Mouse (Mus musculus) forebrain, postnatal 0 days (tissue): ENCODE data around the gene Ltbp1. TPM values are rescaled to one million over a fixed set of nuclear protein-coding genes. Genes with fewer than 3 reads are reported as not detected.

Experiments used
- ATAC-seq: fragments of 200-750 bp; cut with Nextera tagmentation; 2 replicates; pipeline ENCODE4 v1.8.0; 2017; ENCODE audit warnings: mild to moderate bottlenecking, moderate library complexity
- DNase-seq: peaks from one replicate; pipeline ENCODE4 v3.0.0-alpha.2; 2015
- H3K27ac ChIP-seq: fragments of 300-500 bp; sonication (generic); 2 replicates; pipeline ENCODE4 v1.5.1; 2014; ENCODE audit warnings: low read depth, mild to moderate bottlenecking, antibody characterized with exemption, low read length, moderate library complexity, mixed read lengths
- H3K27me3 ChIP-seq: fragments of 300-500 bp; sonication (generic); 2 replicates; pipeline ENCODE4 v1.6.1; 2014; ENCODE audit warnings: mild to moderate bottlenecking, low read length, mixed read lengths; ENCODE audit not compliant: insufficient read depth
- H3K36me3 ChIP-seq: fragments of 300-500 bp; sonication (generic); 2 replicates; pipeline ENCODE4 v1.6.1; 2014; ENCODE audit warnings: mild to moderate bottlenecking, moderate library complexity; ENCODE audit not compliant: insufficient read depth
- H3K4me1 ChIP-seq: fragments of 300-500 bp; sonication (generic); 2 replicates; pipeline ENCODE4 v1.6.1; 2014; ENCODE audit warnings: antibody characterized with exemption; ENCODE audit not compliant: insufficient read depth
- H3K4me2 ChIP-seq: fragments of 300-500 bp; sonication (generic); 2 replicates; pipeline ENCODE4 v1.6.1; 2014; ENCODE audit warnings: low read depth, mild to moderate bottlenecking, moderate library complexity
- H3K4me3 ChIP-seq: fragments of 300-500 bp; sonication (generic); 2 replicates; pipeline ENCODE4 v1.5.1; 2014; ENCODE audit warnings: low read depth, low read length, mixed read lengths
- H3K9ac ChIP-seq: fragments of 300-500 bp; sonication (generic); 2 replicates; pipeline ENCODE4 v1.6.1; 2014; ENCODE audit warnings: mild to moderate bottlenecking
- H3K9me3 ChIP-seq: fragments of 300-500 bp; sonication (generic); 2 replicates; pipeline ENCODE4 v1.6.1; 2016; ENCODE audit warnings: low read length
- CTCF ChIP-seq: sonication (generic); IDR thresholded peaks from 2 replicates; pipeline ENCODE4 v1.5.1; 2016; ENCODE audit warnings: antibody characterized with exemption, control low read depth, low read depth
- WGBS: fragments of 180-500 bp; shearing (Covaris S2); extraction: QIAGEN DNeasy Blood & Tissue Kit; methylation state at CpG from one replicate; pipeline ENCODE4 v1.1.7; 2014; 5-methylcytosine and 5-hydroxymethylcytosine counted together
- polyA plus RNA-seq: library from polyadenylated mRNA; unstranded; fragments of >200 nt; fragmentation: Nextera tagmentation; extraction: Ambion mirVana; gene quantifications from 2 replicates; pipeline ENCODE4 v1.2.1, GENCODE M21; 2015
- total RNA-seq: library from RNA; depleted of rRNA; stranded (reverse); fragments of >200 nt; gene quantifications from 2 replicates; pipeline ENCODE4 v1.2.3, GENCODE M21; 2014

The Ltbp1 gene
- total and polyA plus RNA-seq, 2 experiments from 2014 or later = 1.5 to 5.2 TPM

DNA sequence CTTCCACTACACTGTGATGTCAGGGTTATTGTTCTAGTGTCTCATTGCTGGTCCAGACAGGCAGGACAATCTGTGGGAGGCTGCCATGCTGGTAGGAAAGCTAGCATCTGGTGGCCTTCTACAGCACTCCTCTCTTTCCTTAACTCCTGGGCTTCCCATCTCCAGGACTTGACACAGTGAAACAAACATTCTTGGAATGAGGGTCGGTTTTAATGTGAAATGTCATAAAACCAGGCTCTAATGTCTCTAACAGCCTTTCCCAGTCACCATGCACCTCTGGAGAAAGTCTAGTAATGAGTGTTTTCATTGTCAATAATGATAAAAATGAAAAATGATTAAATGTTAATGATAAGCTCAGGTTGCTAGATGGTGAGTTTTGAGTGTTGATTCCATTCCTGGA, 237.9 kb downstream of the Ltbp1 start:
- TF ChIP-seq CTCF = no peak
- H3K9me3 ChIP-seq = no peaks in the 10 kb centered on the region
- no peak overlapping the region for H3K4me2 ChIP-seq
- ATAC-seq (no peak), DNase-seq (no peak)
- no peak overlapping the region for H3K27ac ChIP-seq
- H3K27me3 ChIP-seq = no peaks in the 10 kb centered on the region
- 85% methylated on average over 1 of the region's 1 CpGs for WGBS
- no peaks in the 10 kb centered on the region for H3K4me1 ChIP-seq
- no peak overlapping the region for H3K4me3 ChIP-seq
- no peak overlapping the region for H3K9ac ChIP-seq
- H3K36me3 ChIP-seq = no peaks in the 10 kb centered on the region

DNA sequence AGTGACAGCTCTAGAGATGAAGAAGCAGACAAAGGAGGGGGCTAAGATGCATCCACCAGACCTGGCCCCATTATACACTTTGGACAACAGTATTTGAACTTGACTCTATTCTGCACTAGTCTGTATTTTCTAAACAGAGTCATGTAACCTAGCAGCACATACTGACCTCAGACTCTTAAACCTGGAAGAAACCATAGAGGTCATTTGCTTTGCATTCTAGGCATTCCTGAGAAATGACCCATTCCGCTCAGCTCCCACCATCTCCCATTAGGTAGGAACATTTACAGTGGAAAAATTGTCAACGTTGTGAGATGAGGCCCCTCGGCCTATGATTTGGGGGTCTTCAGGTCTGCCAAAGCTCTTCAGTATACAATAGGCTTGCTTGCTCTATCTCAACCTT, 238.8 kb downstream of the Ltbp1 start:
- Histone ChIP-seq H3K9ac (no peak overlapping the region), H3K27ac (no peak overlapping the region), H3K4me3 (no peak overlapping the region), H3K4me1 (no peaks in the 10 kb centered on the region), H3K4me2 (no peak overlapping the region), H3K27me3 (no peaks in the 10 kb centered on the region), H3K36me3 (no peaks in the 10 kb centered on the region), H3K9me3 (no peaks in the 10 kb centered on the region)
- TF ChIP-seq CTCF = no peak
- 94% methylated on average over 3 of the region's 3 CpGs for WGBS
- ATAC-seq = no peak
- no peak for DNase-seq

DNA sequence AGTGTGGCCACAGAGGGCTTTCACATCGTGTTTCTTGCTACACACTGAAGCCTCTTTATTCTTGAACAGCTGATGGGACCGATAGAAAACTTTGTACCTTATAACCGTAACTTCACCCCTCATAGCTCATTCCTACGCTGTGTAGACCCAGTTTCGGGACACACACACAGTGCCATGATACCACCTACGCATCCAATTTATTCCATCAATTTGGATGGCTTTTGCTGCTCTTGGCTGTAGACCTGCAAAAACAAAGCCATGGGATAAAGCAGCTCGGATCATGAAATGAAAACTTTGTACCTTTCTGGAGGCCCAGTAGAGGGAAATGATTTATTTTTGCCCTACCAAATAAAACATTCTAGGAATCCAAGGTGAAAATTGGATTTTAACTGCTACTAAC, 239.7 kb downstream of the Ltbp1 start:
- no peak for ATAC-seq
- TF ChIP-seq CTCF = no peak
- no peaks in the 10 kb centered on the region for H3K36me3 ChIP-seq
- H3K4me1 ChIP-seq = no peaks in the 10 kb centered on the region
- H3K4me3 ChIP-seq = no peak overlapping the region
- H3K9me3 ChIP-seq = no peaks in the 10 kb centered on the region
- H3K27me3 ChIP-seq = no peaks in the 10 kb centered on the region
- H3K27ac ChIP-seq = no peak overlapping the region
- WGBS = 94% methylated on average over 7 of the region's 7 CpGs
- no peak overlapping the region for H3K9ac ChIP-seq
- DNase-seq = no peak
- H3K4me2 ChIP-seq = no peak overlapping the region

DNA sequence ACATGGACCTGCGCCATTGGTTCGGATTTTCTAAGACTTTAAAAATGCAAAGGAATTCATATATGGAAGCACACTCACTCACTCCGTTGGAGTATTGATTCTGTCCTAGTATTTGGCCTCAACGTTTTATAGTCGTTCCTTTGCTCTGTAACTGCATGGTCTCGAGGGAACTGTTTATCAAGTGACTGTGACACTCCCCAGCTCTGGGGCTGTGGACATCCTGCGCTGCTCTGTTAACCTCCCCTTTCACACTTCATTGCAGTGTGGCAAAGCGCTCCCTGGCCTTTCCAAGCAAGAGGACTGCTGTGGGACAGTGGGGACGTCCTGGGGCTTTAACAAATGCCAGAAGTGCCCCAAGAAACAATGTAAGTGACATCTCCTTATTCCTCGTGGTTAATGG, 243.3 kb downstream of the Ltbp1 start:
- TF ChIP-seq CTCF = no peak
- Histone ChIP-seq H3K27ac (no peak overlapping the region), H3K4me2 (no peak overlapping the region), H3K9me3 (no peaks in the 10 kb centered on the region), H3K27me3 (no peaks in the 10 kb centered on the region), H3K36me3 (no peaks in the 10 kb centered on the region), H3K4me1 (no peaks in the 10 kb centered on the region), H3K4me3 (no peak overlapping the region), H3K9ac (no peak overlapping the region)
- ATAC-seq (no peak), DNase-seq (no peak)
- WGBS = 72% methylated on average over 10 of the region's 10 CpGs

DNA sequence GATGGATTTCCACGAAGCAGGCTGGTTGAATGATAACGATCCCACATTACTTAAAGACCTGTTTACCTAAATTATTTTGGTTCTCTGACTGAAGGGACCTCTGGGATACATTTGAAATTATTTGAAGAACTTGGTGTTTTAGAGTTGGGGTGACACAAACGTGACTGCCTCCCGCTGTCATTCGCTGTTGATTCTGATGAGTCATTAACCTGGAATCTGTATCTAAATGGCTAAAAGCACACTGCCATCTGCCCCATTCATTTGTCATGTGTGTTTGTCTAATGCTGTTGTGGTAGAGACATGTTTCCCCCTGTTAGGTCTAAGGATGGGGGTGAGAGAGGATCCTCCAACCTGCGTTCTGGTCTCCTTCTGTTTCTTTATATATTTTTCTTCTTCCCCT, 245.2 kb downstream of the Ltbp1 start:
- ATAC-seq = no peak
- TF ChIP-seq CTCF = no peak

DNA sequence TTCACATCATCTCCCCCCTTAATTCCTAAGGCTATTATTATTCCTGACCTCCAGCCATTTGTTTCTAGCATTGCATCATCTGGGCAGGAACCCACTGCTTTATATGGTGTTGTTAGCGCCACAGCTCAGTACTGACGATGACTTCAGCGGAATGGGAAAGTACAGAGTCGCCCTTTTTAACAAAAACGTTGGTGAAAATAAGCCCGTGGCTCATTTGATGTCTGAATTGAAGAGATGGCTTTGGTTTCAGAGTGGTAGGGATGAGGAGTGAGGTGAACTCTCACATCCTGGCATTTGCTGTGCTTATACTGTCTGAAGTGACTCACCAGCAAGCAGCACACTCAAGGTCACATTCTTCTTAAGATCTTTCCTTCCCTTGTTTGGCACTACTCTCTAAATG, 245.7 kb downstream of the Ltbp1 start:
- Histone ChIP-seq H3K27ac (no peak overlapping the region), H3K4me1 (no peaks in the 10 kb centered on the region), H3K9me3 (no peaks in the 10 kb centered on the region), H3K4me2 (no peak overlapping the region), H3K4me3 (no peak overlapping the region), H3K9ac (no peak overlapping the region), H3K27me3 (no peaks in the 10 kb centered on the region), H3K36me3 (no peaks in the 10 kb centered on the region)
- ATAC-seq (no peak), DNase-seq (no peak)
- TF ChIP-seq CTCF = no peak
- 80% methylated on average over 6 of the region's 6 CpGs for WGBS

More for the DNA sequence above, 245.2 kb downstream of the Ltbp1 start:
- no peaks in the 10 kb centered on the region for H3K9me3 ChIP-seq
- no peak overlapping the region for H3K4me3 ChIP-seq
- no peak overlapping the region for H3K9ac ChIP-seq
- WGBS = 87% methylated on average over 6 of the region's 6 CpGs
- no peaks in the 10 kb centered on the region for H3K36me3 ChIP-seq
- H3K4me2 ChIP-seq = no peak overlapping the region
- no peak overlapping the region for H3K27ac ChIP-seq
- H3K4me1 ChIP-seq = no peaks in the 10 kb centered on the region
- DNase-seq = no peak
- no peaks in the 10 kb centered on the region for H3K27me3 ChIP-seq

DNA sequence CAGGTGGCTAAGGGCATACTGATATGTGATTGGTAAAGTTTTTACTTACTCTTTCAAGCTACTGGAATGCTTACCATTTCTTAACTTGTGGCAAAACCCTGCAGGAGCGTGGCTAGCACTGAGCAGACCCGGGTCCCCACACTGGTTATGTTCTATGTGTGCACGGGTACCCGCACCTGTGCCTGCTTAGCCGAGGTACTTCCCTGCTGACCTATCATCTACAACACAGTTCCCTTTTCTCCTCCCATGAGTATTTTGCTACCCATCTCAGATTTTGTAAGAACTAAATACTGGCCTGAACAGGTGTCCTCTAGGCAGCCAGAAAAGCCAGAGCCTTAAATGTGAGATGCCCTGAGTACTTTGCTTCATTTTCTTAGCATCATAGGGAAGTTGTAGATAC, 247.2 kb downstream of the Ltbp1 start:
- Histone ChIP-seq H3K4me2 (no peak overlapping the region), H3K9me3 (no peaks in the 10 kb centered on the region), H3K36me3 (no peaks in the 10 kb centered on the region), H3K27me3 (no peaks in the 10 kb centered on the region), H3K27ac (no peak overlapping the region), H3K4me1 (no peaks in the 10 kb centered on the region), H3K4me3 (no peak overlapping the region), H3K9ac (no peak overlapping the region)
- ATAC-seq (no peak), DNase-seq (no peak)
- no peak for TF ChIP-seq CTCF
- 92% methylated on average over 5 of the region's 5 CpGs for WGBS

DNA sequence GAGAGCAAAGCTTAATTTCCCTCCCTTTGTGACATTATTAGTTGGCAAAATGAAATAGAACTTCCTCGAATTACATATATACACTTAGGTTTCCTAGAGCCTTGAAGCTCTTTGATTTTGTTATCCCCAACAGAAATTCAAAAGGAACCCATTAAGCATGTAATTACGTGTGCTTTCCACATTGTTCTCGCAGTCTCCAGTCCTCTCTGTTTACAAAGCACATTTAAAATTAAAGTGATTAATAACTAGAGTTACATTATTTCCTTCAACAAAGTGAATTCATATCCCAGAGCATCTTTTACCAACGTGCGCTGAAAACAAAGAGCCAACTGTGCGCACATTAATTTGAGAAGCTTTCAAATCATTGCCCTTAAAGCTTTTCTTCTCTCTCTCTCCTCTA, 249.5 kb downstream of the Ltbp1 start:
- Histone ChIP-seq H3K27me3 (no peaks in the 10 kb centered on the region), H3K4me3 (no peak overlapping the region), H3K9me3 (no peaks in the 10 kb centered on the region), H3K36me3 (no peaks in the 10 kb centered on the region), H3K4me1 (no peaks in the 10 kb centered on the region), H3K27ac (no peak overlapping the region), H3K9ac (no peak overlapping the region), H3K4me2 (no peak overlapping the region)
- ATAC-seq (no peak), DNase-seq (no peak)
- no peak for TF ChIP-seq CTCF
- 42% methylated on average over 6 of the region's 6 CpGs for WGBS
